Mouse (Mus musculus) hindbrain, embryonic 14.5 days (tissue): ENCODE measurements at regions not wholly inside any gene's neighbourhood (a gene's known extent, or its start where the extent isn't known, plus 50 kb on each side); places are given as distances from the start of the nearest gene placed in this dataset.

Experiments
- ATAC-seq: fragments of 200-750 bp; cut with Nextera tagmentation; 2 replicates; pipeline ENCODE4 v1.8.0; 2017; ENCODE audit warnings: moderate number of reproducible peaks, mild to moderate bottlenecking, moderate TSS enrichment, moderate library complexity; ENCODE audit not compliant: low FRiP score
- DNase-seq: peaks from one replicate; pipeline ENCODE4 v3.0.0-alpha.2; 2015; ENCODE audit warnings: low spot score
- H3K27ac ChIP-seq: fragments of 300-500 bp; sonication (generic); 2 replicates; pipeline ENCODE4 v1.5.1; 2014; ENCODE audit warnings: mild to moderate bottlenecking, moderate library complexity
- H3K27me3 ChIP-seq: fragments of 300-500 bp; sonication (generic); 2 replicates; pipeline ENCODE4 v1.6.1; 2014; ENCODE audit warnings: mild to moderate bottlenecking, low read length, mixed read lengths; ENCODE audit not compliant: control insufficient read depth, insufficient read depth
- H3K36me3 ChIP-seq: fragments of 300-500 bp; sonication (generic); replicated peaks from 2 replicates; pipeline ENCODE4 v1.6.1; 2014; ENCODE audit not compliant: control insufficient read depth, insufficient read depth
- H3K4me1 ChIP-seq: fragments of 300-500 bp; sonication (generic); replicated peaks from 2 replicates; pipeline ENCODE4 v1.6.1; 2014; ENCODE audit warnings: antibody characterized with exemption, low read length, mixed read lengths; ENCODE audit not compliant: control insufficient read depth, insufficient read depth
- H3K4me2 ChIP-seq: fragments of 300-500 bp; sonication (generic); replicated peaks from 2 replicates; pipeline ENCODE4 v1.6.1; 2014; ENCODE audit warnings: mild to moderate bottlenecking, moderate library complexity
- H3K4me3 ChIP-seq: fragments of 300-500 bp; sonication (generic); replicated peaks from 2 replicates; pipeline ENCODE4 v1.5.1; 2014; ENCODE audit warnings: mild to moderate bottlenecking, low read length
- H3K9ac ChIP-seq: fragments of 300-500 bp; sonication (generic); 2 replicates; pipeline ENCODE4 v1.6.1; 2014
- H3K9me3 ChIP-seq: fragments of 300-500 bp; sonication (generic); 2 replicates; pipeline ENCODE4 v1.6.1; 2016; ENCODE audit warnings: low read length; ENCODE audit not compliant: control insufficient read depth
- WGBS: fragments of 180-500 bp; shearing (Covaris S2); extraction: QIAGEN DNeasy Blood & Tissue Kit; methylation state at CpG from one replicate; pipeline ENCODE4 v1.1.7; 2014; 5-methylcytosine and 5-hydroxymethylcytosine counted together

- peaks cover 58% of the 10 kb centered on the region for H3K27me3 ChIP-seq
- no peaks in the 10 kb centered on the region for H3K9me3 ChIP-seq
- H3K4me3 ChIP-seq, result no peak overlapping the region
- WGBS, result 45% methylated on average over 12 of the region's 12 CpGs
- ATAC-seq, result no peak
- H3K36me3 ChIP-seq, result no peaks in the 10 kb centered on the region
- no peak for DNase-seq
- H3K4me2 ChIP-seq, result no peak overlapping the region
- H3K9ac ChIP-seq, result no peak overlapping the region
- H3K27ac ChIP-seq, result no peak overlapping the region
- no peaks in the 10 kb centered on the region; the same call in 1 of the 2 replicates for H3K4me1 ChIP-seq
Observed at GRCm38 (mm10) chrX:167103501-167104246, 105.4 kb downstream of the Tmsb4x start.

- Histone ChIP-seq H3K4me1 (no peaks in the 10 kb centered on the region; the same call in 1 of the 2 replicates), H3K9me3 (no peaks in the 10 kb centered on the region), H3K4me3 (no peak overlapping the region), H3K4me2 (no peak overlapping the region), H3K27me3 (peaks cover 49% of the 10 kb centered on the region), H3K27ac (no peak overlapping the region), H3K36me3 (no peaks in the 10 kb centered on the region), H3K9ac (no peak overlapping the region)
- ATAC-seq (no peak), DNase-seq (no peak)
- WGBS, result 72% methylated on average over 2 of the region's 2 CpGs
Observed at GRCm38 (mm10) chrX:167101929-167102328, 107.2 kb downstream of the Tmsb4x start.

- H3K27me3 ChIP-seq, result peaks cover 41% of the 10 kb centered on the region
- no peaks in the 10 kb centered on the region for H3K4me1 ChIP-seq
- no peak for ATAC-seq
- DNase-seq, result no peak
- H3K27ac ChIP-seq, result no peak overlapping the region
- H3K4me2 ChIP-seq, result no peak overlapping the region
- H3K9me3 ChIP-seq, result no peaks in the 10 kb centered on the region
- no peak overlapping the region for H3K4me3 ChIP-seq
- no peaks in the 10 kb centered on the region for H3K36me3 ChIP-seq
- H3K9ac ChIP-seq, result no peak overlapping the region
- WGBS, result 56% methylated on average over 6 of the region's 6 CpGs
Observed at GRCm38 (mm10) chrX:167099411-167099810, 109.7 kb downstream of the Tmsb4x start.

- ATAC-seq (no peak), DNase-seq (no peak)
- Histone ChIP-seq H3K27me3 (peaks cover 38% of the 10 kb centered on the region), H3K27ac (no peak overlapping the region), H3K9me3 (no peaks in the 10 kb centered on the region), H3K4me1 (no peaks in the 10 kb centered on the region), H3K4me3 (no peak overlapping the region), H3K4me2 (no peak overlapping the region), H3K36me3 (no peaks in the 10 kb centered on the region), H3K9ac (no peak overlapping the region)
- 79% methylated on average over 3 of the region's 3 CpGs for WGBS
Observed at GRCm38 (mm10) chrX:167098914-167099313, 110.2 kb downstream of the Tmsb4x start.

- DNase-seq (no peak), ATAC-seq (no peak)
- Histone ChIP-seq H3K27ac (no peak overlapping the region), H3K36me3 (no peaks in the 10 kb centered on the region), H3K4me2 (no peak overlapping the region), H3K4me1 (no peaks in the 10 kb centered on the region), H3K4me3 (no peak overlapping the region), H3K9me3 (no peaks in the 10 kb centered on the region), H3K27me3 (peaks cover 10% of the 10 kb centered on the region), H3K9ac (no peak overlapping the region)
- WGBS, result 88% methylated on average over 1 of the region's 1 CpGs
Observed at GRCm38 (mm10) chrX:167091841-167092240, 117.3 kb downstream of the Tmsb4x start.

GRCm38 (mm10) chrX:167088930-167089329, 120.2 kb downstream of the Tmsb4x start:
- WGBS, result 51% methylated on average over 3 of the region's 3 CpGs
- Histone ChIP-seq H3K4me3 (no peak overlapping the region), H3K27me3 (peaks cover 15% of the 10 kb centered on the region), H3K9ac (no peak overlapping the region), H3K9me3 (no peaks in the 10 kb centered on the region), H3K36me3 (no peaks in the 10 kb centered on the region), H3K4me2 (no peak overlapping the region), H3K4me1 (no peaks in the 10 kb centered on the region), H3K27ac (no peak overlapping the region)
- no peak for ATAC-seq
- DNase-seq, result no peak

- 32% methylated on average over 2 of the region's 2 CpGs for WGBS
- Histone ChIP-seq H3K36me3 (no peaks in the 10 kb centered on the region), H3K4me2 (no peak overlapping the region), H3K27me3 (peaks cover 15% of the 10 kb centered on the region), H3K4me1 (no peaks in the 10 kb centered on the region), H3K4me3 (no peak overlapping the region), H3K9me3 (no peaks in the 10 kb centered on the region), H3K27ac (no peak overlapping the region), H3K9ac (no peak overlapping the region)
- ATAC-seq (no peak), DNase-seq (no peak)
Observed at GRCm38 (mm10) chrX:167088438-167088837, 120.7 kb downstream of the Tmsb4x start.

- ATAC-seq (no peak), DNase-seq (no peak)
- no peak overlapping the region for H3K27ac ChIP-seq
- H3K9me3 ChIP-seq, result no peaks in the 10 kb centered on the region
- no peak overlapping the region for H3K9ac ChIP-seq
- H3K4me1 ChIP-seq, result no peaks in the 10 kb centered on the region
- WGBS, result 52% methylated on average over 3 of the region's 3 CpGs
- no peak overlapping the region for H3K4me3 ChIP-seq
- H3K4me2 ChIP-seq, result no peak overlapping the region
- peaks cover 36% of the 10 kb centered on the region for H3K27me3 ChIP-seq
- H3K36me3 ChIP-seq, result no peaks in the 10 kb centered on the region
Observed at GRCm38 (mm10) chrX:167080821-167081220, 128.3 kb downstream of the Tmsb4x start.

- no peak overlapping the region for H3K4me3 ChIP-seq
- no peak overlapping the region for H3K9ac ChIP-seq
- H3K27ac ChIP-seq, result no peak overlapping the region
- WGBS, result 79% methylated on average over 2 of the region's 2 CpGs
- no peaks in the 10 kb centered on the region for H3K9me3 ChIP-seq
- no peak overlapping the region for H3K4me2 ChIP-seq
- H3K4me1 ChIP-seq, result no peaks in the 10 kb centered on the region
- H3K36me3 ChIP-seq, result no peaks in the 10 kb centered on the region
- H3K27me3 ChIP-seq, result peaks cover 25% of the 10 kb centered on the region
- no peak for ATAC-seq
- DNase-seq, result no peak
Observed at GRCm38 (mm10) chrX:167069075-167069474, 140.0 kb downstream of the Tmsb4x start.

GRCm38 (mm10) chrX:167067918-167068317, 141.2 kb downstream of the Tmsb4x start:
- Histone ChIP-seq H3K4me2 (no peak overlapping the region), H3K4me1 (no peaks in the 10 kb centered on the region), H3K27me3 (peaks cover 26% of the 10 kb centered on the region), H3K4me3 (no peak overlapping the region), H3K36me3 (no peaks in the 10 kb centered on the region), H3K9me3 (no peaks in the 10 kb centered on the region), H3K27ac (no peak overlapping the region), H3K9ac (no peak overlapping the region)
- DNase-seq (no peak), ATAC-seq (no peak)
- WGBS, result 79% methylated on average over 3 of the region's 3 CpGs
